Mouse (Mus musculus): ENCODE data around the gene Fkbp14.

Gene Fkbp14

DNA sequence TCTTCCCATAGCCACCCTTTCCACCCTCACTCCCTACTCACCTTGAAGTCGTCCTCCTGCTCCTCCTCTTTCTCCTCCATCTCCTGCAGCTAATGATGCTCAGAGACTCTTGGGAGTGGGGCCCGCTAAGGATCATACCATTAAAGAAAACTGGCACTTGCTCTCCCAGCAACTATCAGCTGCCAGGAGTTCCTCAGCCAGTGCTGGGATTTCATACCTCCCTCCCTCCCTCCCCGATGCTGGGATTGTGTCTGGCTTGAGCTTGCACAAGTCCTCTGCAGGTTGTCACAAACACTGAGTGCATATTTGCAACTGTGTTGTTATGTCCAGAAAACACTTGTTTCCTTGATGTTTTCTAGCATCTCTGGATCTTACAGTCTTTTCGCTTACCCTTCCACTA is at the start of gene Fkbp14:
Gene Fkbp14 (minus strand): TSS at position 101 of the 400 bp plus-strand sequence.
- no peak for DNase-seq (ENCODE audit: low read depth, low spot score)

DNA sequence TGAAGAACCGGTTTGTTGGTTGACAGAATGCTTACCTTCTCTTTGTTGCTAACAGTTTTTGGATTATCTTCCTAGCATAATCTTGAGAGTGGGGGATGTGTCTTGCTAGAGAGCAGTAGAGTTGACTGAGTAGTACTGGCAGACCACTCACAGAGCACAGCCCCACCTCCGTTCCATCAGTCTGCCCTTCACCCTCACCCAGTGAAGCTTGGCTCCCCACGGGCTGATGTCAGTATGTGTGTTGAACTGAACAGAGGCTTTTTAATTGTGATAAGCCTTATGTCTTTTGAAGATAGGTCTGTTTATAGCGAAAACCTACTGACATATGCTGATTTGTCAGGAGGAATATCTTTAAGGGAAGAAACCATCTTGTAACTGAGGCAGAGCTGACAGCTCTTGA is 46.1 kb upstream of the Fkbp14 start:
- DNase-seq (ENCODE audit: low read depth, low spot score): no peak

DNA sequence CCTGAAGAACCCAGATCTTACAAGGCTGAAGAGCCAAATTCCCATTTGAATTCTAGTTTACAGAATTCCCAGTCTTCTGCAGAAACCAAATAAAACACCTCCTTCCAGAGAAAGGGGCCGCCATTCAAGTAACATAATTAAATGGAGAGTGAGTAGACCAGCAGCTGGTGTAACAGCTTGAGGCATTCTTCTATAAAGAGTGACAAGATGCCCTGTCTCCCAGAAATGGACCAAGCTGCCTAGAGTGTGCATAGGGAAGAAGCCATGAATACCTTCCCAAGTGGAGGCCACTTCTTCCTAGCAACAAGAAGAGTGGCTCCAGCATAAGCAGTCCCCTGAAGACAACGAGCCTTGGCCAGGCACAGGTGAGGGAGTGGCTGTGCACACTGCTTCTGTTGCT is 44.8 kb upstream of the Fkbp14 start:
- no peak for DNase-seq (ENCODE audit: low read depth, low spot score)

DNA sequence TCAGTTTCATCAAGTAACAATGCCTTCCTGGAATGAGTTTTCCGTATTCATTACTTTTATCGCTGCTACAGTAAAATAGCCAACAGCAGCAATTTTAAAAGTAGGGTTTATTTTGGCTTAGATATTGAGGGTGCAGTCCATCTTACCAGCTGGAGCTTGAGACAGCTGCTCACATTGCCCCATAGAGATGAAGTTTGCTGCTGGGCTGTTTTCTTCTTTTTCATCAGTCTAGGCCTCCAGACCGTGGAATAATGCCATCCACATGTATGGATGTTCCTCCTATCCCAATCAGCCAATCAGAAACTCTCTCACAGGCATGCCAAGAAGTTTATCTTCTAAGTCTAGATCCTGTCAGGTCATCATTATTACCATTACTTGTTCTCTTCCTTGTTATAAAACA is 42.8 kb upstream of the Fkbp14 start:
- DNase-seq (ENCODE audit: low read depth, low spot score): no peak

DNA sequence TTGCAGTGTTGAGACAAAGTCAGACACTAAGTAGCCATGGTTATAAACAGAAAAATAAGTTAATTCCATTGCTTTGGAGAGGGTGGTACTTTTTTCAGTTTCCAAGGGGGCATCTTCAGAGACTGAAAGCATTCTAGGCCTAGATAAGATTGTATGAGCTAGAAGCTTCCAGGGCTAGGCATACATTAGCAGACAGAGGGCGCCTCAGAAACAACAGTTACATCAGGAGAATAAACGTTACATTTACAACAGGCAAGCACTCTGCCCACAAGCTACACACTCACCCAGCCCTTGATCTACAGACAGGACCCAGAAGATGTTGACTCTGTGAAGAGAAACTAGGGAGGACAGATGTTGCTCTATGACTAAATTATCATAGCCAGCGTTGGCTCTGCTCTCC is 34.4 kb upstream of the Fkbp14 start:
- peak; percentile 18 for DNase-seq (ENCODE audit: low read depth, low spot score)

DNA sequence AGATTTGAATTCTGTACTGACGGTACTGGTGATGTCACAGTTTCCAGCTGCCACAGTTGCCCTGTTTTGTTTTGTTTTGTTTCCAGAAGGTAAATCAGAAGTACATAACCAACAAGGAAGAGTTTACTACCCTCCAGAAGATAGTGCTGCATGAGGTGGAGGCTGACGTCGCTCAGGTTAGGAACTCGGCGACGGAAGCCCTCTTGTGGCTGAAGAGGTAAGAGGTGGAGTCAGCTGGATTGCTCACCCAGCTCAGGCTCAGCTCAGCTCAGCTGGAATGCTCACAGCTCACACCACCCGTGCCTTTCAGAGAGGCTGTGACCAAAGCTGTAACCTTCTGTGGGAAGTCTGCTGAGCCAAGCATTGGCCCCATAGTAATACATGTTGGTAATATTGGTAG is 32.6 kb upstream of the Fkbp14 start:
- peak; percentile 29 for DNase-seq (ENCODE audit: low read depth, low spot score)

GRCm38 (mm10) chr6:54628381-54628780 is 31.3 kb upstream of the Fkbp14 start:
- no peak for DNase-seq (ENCODE audit: low read depth, low spot score)

DNA sequence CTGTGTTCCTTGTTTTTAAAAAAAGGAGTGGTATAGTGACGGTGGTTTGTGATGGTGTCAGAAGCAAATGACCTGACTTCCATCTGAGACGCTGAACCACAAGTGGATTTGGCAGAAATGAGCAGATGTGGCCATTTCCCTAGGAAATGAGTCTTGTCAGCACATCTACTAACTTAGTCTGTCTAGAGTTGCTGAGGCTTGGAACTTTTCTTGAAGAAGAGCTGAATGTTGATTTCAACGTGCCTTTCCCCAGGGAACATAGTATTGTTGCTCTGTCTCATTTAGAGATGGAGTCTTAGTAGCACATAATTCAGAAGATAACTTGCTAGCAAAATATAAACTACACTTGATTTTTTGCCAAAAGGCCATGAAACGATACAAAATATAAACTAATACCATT is 23.2 kb upstream of the Fkbp14 start:
- DNase-seq (ENCODE audit: low read depth, low spot score): no peak

DNA sequence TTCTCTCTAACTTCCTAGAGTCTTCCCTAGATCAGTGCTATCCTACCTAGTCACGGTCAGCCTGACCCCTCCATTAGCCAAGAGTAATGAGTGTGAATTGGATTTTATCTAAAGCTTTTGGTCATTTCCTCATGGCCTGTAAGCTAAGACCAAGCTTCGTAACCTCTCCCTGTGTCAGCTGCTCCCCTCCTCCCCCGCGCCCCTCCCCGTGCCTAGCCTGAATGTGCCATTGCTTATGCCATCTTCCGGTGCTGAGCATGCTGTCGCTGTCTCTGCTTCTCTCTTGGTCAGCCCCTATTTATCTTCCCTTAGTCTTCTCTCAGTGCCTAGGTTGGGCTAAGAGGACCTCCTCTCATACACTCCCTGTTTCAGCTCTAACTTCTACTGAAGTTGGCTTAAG is 22.4 kb upstream of the Fkbp14 start:
- no peak for DNase-seq (ENCODE audit: low read depth, low spot score)

DNA sequence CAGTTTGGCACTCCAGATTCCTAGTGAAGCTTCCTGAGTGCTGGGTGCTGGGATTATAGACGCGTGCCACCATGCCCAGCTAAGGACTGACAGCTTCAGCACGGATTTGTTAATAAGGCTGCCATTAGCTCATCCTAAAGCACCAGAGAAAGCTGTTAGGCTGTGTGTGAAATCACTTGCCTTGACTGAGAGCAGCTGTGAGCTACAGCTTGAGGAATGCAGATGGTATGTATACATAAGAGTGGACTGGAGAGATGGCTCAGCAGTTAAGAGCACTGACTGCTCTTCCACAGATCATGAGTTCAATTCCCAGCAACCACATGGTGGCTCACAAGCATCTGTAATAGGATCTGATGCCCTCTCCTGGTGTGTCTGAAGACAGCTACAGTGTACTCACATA is 20.3 kb upstream of the Fkbp14 start:
- no peak for DNase-seq (ENCODE audit: low read depth, low spot score)

DNA sequence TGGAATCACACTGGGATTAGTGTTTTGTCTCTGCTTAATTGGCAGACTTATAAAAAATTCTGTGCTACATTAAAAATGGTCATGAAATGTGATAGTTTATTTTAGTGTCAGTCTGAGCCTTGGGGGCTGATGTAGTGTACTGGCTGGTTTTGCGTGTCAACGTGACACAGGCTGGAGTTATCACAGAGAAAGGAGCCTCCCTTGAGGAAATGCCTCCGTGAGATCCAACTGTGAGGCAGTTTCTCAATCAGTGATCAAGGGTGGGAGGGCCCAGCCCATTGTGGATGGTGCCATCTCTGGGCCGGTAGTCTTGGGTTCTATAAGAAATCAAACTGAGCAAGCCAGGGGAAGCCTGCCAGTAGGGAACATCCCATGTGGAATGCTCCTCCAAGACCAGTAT is 9.1 kb upstream of the Fkbp14 start:
- DNase-seq (ENCODE audit: low read depth, low spot score): no peak

DNA sequence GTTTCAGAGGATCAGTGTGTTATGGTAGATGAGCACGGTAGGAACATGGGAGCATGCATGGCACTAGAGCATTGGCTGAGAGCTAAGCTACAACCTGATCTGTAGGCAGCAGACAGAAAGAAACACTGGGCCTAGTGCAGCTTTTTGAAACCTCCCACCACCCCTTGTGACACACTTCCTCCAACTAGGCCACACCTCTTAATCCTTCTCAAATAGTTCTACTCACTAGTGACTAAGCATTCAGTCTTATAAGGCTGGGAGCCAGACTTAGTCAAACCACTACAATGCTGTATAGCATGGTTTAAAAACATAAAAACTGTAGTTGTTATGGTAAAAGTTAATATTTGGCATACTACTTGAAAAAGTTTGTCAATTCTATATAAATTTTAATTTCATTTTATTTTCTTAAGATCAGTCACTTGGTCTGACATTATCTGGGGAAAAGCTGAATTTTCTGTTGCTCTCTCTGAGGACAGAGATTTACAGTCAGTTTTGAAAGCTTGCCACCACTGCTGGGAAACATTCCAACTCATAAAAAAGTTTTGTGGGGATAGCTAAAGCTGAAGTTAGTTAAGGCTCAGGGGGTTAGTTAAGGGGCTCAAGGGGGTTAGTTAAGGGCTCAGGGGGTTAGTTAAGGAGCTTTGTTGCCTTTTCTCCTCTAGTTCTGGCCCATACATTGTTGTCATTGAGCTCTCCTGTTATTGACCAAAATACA is 7.0 kb upstream of the Fkbp14 start:
- no peak for DNase-seq (ENCODE audit: low read depth, low spot score)

DNA sequence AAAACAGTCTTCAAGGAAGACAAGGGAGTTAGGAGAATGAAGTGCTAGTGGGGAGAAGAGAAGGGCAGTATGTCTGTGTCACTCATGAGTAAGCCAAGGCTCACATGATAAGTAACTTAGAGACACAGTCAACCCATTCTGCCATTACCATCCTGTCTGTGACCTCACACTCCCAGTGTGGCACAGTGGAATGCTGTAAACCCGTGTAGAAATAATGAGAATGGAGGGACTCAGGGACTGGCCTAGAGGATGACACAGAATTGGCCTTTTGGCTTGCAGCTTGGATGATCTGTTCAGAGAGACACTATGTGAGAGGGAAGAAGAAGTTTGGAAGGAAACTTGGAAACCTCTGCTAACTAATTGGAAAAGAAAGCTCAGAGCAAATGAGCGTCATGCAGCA is 5.8 kb upstream of the Fkbp14 start:
- DNase-seq (ENCODE audit: low read depth, low spot score): no peak

DNA sequence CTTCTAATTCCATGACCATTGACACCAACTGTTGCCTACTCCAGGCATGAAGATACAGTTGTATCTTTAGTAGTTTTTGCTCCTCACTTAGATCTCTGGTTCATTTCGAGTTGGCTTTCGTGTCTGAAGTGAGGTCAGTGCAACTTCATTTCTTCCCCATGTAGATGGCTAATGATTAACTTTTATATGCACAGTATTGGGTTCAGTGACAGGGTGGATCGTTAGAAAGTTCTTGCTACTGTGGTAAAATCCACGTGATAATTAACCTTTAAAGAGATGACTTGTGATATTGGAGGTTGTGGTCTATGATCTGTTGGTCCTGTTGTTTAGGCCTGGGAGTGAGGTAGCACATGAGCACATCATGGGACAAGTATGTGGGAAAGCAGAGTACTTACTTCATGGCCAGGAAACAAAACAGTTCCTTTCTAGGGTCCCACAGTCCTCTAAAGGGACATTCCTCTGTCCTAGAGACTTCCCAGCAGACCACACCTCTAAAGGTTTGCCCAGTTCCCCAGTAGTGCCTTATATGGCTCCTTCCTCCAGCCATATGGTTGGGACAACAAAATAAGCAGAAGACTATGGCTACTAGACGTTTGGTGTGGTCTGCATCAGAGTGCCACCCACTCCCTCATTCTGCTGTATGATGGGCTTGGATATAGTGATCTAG is 3.7 kb upstream of the Fkbp14 start:
- DNase-seq (ENCODE audit: low read depth, low spot score): no peak

DNA sequence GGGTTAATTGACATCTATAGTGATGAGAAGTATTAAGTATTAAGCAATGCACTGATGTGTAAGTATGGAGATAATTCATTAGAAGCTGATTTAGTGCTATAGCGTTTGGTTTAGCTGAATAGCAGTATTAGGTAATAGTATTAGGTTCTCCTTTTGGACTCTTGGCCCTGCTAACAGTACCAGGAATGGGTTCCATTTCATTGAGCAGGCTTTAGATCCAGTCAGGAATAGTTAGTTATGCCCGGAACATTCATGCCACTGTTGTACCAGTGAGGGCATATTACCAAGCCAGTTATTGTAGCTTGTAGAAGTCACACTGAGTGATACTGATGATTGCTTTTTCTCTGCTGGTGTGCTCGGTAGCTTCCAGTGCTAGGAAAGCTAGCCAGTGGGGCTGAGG is 603 bp upstream of the Fkbp14 start:
- no peak for DNase-seq (ENCODE audit: low read depth, low spot score)

- no peak for DNase-seq (ENCODE audit: low read depth, low spot score)
Observed at GRCm38 (mm10) chr6:54595330-54595878, 1.7 kb downstream of the Fkbp14 start.

GRCm38 (mm10) chr6:54594469-54595329 is 2.4 kb downstream of the Fkbp14 start, which contains the start of gene Plekha8:
Gene Plekha8, plus strand, starts transcription at chr6:54595111.
- DNase-seq (ENCODE audit: low read depth, low spot score): peak; percentile 80

DNA sequence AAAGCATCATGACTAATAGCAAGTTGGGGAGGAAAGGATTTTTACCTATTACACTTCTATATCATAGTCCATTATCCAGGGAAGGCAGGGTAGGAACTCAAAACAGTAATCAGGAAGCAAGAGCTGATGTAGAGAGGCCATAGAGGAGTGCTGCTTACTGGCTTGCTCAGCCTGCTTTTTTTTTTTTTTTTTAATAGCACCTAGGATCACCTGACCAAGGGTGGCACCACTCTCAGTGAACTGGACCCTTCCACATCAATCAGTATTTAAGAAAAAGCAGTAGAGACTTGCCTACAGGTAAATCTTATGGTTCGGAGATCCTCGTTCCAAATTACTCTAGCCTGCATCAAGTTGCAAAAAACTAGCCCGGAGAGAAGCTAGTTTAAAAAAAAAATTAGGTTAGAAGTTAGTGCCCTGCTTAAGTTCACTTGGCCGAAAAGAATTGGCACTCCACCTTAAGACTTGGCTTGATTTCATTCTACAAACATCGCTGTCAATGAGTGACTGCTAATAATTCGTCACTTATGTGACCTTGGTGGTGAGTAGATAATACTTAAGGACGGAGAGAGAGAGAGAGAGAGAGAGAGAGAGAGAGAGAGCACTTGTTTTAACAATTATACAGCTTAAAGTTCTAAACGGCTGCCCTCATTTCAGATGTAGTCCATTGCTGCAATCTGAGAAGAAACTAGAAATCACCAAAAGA is 3.2 kb downstream of the Fkbp14 start:
- no peak for DNase-seq (ENCODE audit: low read depth, low spot score)

DNA sequence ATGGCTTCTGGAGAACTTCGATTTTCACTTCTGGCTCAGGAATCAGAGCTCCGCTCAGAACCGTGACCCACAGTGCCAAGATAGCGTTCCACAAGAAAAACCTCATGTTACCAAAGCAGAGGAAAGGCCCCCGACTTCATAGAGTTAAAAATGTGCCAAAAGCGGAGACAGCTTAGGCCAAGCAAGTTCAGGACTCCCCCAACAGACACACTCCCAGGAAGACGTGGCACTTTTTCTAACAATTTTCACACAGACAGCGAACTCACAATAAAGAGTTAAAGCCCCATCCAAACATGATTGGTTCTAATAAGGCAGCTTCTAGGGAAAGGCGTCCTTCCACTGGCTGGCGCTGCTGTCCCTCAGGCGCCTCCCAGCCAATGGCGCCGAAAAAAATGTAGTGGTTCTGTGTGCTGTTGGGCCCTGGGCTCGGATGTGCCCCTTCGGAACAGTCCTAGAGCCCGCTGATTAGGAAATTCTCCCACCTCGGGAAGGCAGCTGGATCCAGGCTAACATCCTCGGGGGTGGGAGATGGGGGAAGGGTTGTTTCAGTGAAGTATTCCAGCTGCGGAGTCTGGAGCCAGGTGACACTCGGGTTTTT is 4.1 kb downstream of the Fkbp14 start:
- DNase-seq (ENCODE audit: low read depth, low spot score): peak; percentile 82

DNA sequence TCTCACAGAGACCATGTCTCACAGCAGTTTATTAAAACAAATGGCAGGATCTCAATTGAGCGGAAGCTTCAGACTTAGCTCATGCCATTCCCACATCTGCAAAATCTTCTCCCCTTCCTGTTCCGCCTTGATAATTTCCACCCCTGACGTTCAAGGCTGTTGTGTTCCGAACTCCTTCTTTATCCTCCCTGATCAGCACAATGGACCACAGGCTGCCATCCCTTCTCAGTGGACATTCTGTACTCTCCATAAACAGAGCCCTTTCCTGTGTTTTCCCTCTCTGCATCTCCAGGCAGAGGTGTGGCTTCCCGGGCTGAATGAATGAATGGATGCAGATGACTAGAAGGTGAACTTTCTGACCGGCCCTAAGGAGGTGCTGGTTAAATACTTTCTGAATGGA is 5.3 kb downstream of the Fkbp14 start:
- DNase-seq (ENCODE audit: low read depth, low spot score): no peak

DNA sequence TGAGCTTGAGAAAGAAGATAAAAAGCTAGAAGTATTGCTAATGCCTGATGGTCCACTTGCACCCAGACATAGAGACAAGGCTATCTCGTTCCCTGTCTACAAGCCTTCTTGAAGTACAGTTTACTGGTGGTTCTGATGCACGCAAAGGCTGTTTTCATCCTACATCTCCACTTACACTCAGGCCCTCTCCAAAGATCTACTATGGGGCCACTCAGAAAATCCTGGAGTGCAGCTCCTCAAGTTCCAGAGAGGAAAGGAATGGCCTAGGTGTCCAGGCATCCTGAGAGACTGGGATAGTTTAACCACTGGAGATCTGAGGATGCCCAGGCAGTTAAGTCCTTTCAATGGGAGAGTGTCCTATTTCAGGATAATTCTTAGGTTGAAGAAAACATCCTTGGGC is 6.4 kb downstream of the Fkbp14 start:
- DNase-seq (ENCODE audit: low read depth, low spot score): no peak
